Mouse (Mus musculus): ENCODE data around the gene Fastk. TPM values are rescaled to one million over a fixed set of nuclear protein-coding genes. Genes with fewer than 3 reads are reported as not detected.

Fastk gene
- polyA plus RNA-seq, 1 experiment: 291 TPM

GRCm38 (mm10) chr5:24452691-24453233 lies 7.7 kb upstream of the Fastk start:
- 6% methylated on average over 29 of the region's 29 CpGs for WGBS
- TF ChIP-seq POLR2A (IDR thresholded peaks at IDR 0.05; ENCODE audit: low read depth, low read length) (no peak), CTCF (conservative IDR thresholded peaks at IDR 0.05; ENCODE audit: insufficient read depth, insufficient read length, low read depth, low read length) (no peak)
- peaks cover 9% of the 10 kb centered on the region for H3K4me1 ChIP-seq (ENCODE audit: control insufficient read depth, insufficient read depth, low read length)
- no peaks in the 10 kb centered on the region for H3K27me3 ChIP-seq (replicated peaks; ENCODE audit: control insufficient read depth, insufficient read depth, low read length)
- H3K36me3 ChIP-seq (ENCODE audit: control insufficient read depth, insufficient read depth, low read length): no peaks in the 10 kb centered on the region
- no peak for DNase-seq
- H3K27ac ChIP-seq (ENCODE audit: insufficient read depth, low read depth, low read length): no peak overlapping the region
- H3K4me3 ChIP-seq (ENCODE audit: insufficient read depth, low read depth, low read length): peak overlapping the region; percentile 71

- H3K36me3 ChIP-seq (ENCODE audit: control insufficient read depth, insufficient read depth, low read length): no peaks in the 10 kb centered on the region
- under 1% methylated on average over 85 of the region's 85 CpGs for whole genome bisulfite sequencing
- H3K4me1 ChIP-seq (ENCODE audit: control insufficient read depth, insufficient read depth, low read length): peaks cover 10% of the 10 kb centered on the region
- peak; percentile 30 for DNase-seq
- H3K27ac ChIP-seq (ENCODE audit: insufficient read depth, low read depth, low read length): peak within 1 kb of the TSS; percentile 92
- H3K4me3 ChIP-seq (ENCODE audit: insufficient read depth, low read depth, low read length): peak within 1 kb of the TSS; percentile 71
- H3K27me3 ChIP-seq (replicated peaks; ENCODE audit: control insufficient read depth, insufficient read depth, low read length): no peaks in the 10 kb centered on the region
- TF ChIP-seq CTCF (conservative IDR thresholded peaks at IDR 0.05; ENCODE audit: insufficient read depth, insufficient read length, low read depth, low read length): no peak
- TF ChIP-seq POLR2A (IDR thresholded peaks at IDR 0.05; ENCODE audit: low read depth, low read length): no peak
Observed at GRCm38 (mm10) chr5:24452030-24452690, 7.1 kb upstream of the Fastk start, which contains the start of gene Agap3. Gene Agap3 (plus strand): TSS chr5:24452177.

- 4% methylated on average over 66 of the region's 66 CpGs for WGBS
- Histone ChIP-seq H3K27ac (ENCODE audit: insufficient read depth, low read depth, low read length) (peak overlapping the region; percentile 92), H3K27me3 (replicated peaks; ENCODE audit: control insufficient read depth, insufficient read depth, low read length) (no peaks in the 10 kb centered on the region), H3K4me3 (ENCODE audit: insufficient read depth, low read depth, low read length) (peak overlapping the region; percentile 71), H3K36me3 (ENCODE audit: control insufficient read depth, insufficient read depth, low read length) (no peaks in the 10 kb centered on the region), H3K4me1 (ENCODE audit: control insufficient read depth, insufficient read depth, low read length) (peaks cover 13% of the 10 kb centered on the region)
- peak; percentile 88 for DNase-seq
- TF ChIP-seq CTCF (conservative IDR thresholded peaks at IDR 0.05; ENCODE audit: insufficient read depth, insufficient read length, low read depth, low read length) (no peak), POLR2A (IDR thresholded peaks at IDR 0.05; ENCODE audit: low read depth, low read length) (peak; percentile 47)
Observed at GRCm38 (mm10) chr5:24451264-24452029, 6.4 kb upstream of the Fastk start.

GRCm38 (mm10) chr5:24447624-24448298 lies 2.7 kb upstream of the Fastk start, which contains the start of gene Tmub1:
Gene Tmub1 (minus strand): TSS chr5:24447854.
- peaks cover 18% of the 10 kb centered on the region for H3K4me1 ChIP-seq (ENCODE audit: control insufficient read depth, insufficient read depth, low read length)
- TF ChIP-seq POLR2A (IDR thresholded peaks at IDR 0.05; ENCODE audit: low read depth, low read length) (no peak), CTCF (conservative IDR thresholded peaks at IDR 0.05; ENCODE audit: insufficient read depth, insufficient read length, low read depth, low read length) (no peak)
- no peaks in the 10 kb centered on the region for H3K27me3 ChIP-seq (replicated peaks; ENCODE audit: control insufficient read depth, insufficient read depth, low read length)
- DNase-seq: peak; percentile 93
- peak within 1 kb of the TSS; percentile 66 for H3K4me3 ChIP-seq (ENCODE audit: insufficient read depth, low read depth, low read length)
- no peaks in the 10 kb centered on the region for H3K36me3 ChIP-seq (ENCODE audit: control insufficient read depth, insufficient read depth, low read length)
- peak within 1 kb of the TSS; percentile 36 for H3K27ac ChIP-seq (ENCODE audit: insufficient read depth, low read depth, low read length)
- WGBS: 2% methylated on average over 34 of the region's 34 CpGs

- TF ChIP-seq CTCF (conservative IDR thresholded peaks at IDR 0.05; ENCODE audit: insufficient read depth, insufficient read length, low read depth, low read length): no peak
- no peak for DNase-seq
- Histone ChIP-seq H3K36me3 (ENCODE audit: control insufficient read depth, insufficient read depth, low read length) (no peaks in the 10 kb centered on the region), H3K27me3 (replicated peaks; ENCODE audit: control insufficient read depth, insufficient read depth, low read length) (no peaks in the 10 kb centered on the region), H3K4me1 (ENCODE audit: control insufficient read depth, insufficient read depth, low read length) (peaks cover 18% of the 10 kb centered on the region), H3K4me3 (ENCODE audit: insufficient read depth, low read depth, low read length) (no peak overlapping the region), H3K27ac (ENCODE audit: insufficient read depth, low read depth, low read length) (no peak overlapping the region)
- 96% methylated on average over 7 of the region's 7 CpGs for WGBS
Observed at GRCm38 (mm10) chr5:24446630-24447029, 1.5 kb upstream of the Fastk start.

- peak overlapping the region; percentile 86 for H3K27ac ChIP-seq (ENCODE audit: insufficient read depth, low read depth, low read length)
- TF ChIP-seq CTCF (conservative IDR thresholded peaks at IDR 0.05; ENCODE audit: insufficient read depth, insufficient read length, low read depth, low read length) (no peak), POLR2A (IDR thresholded peaks at IDR 0.05; ENCODE audit: low read depth, low read length) (no peak)
- no peaks in the 10 kb centered on the region for H3K36me3 ChIP-seq (ENCODE audit: control insufficient read depth, insufficient read depth, low read length)
- H3K4me1 ChIP-seq (ENCODE audit: control insufficient read depth, insufficient read depth, low read length): peaks cover 18% of the 10 kb centered on the region
- no peaks in the 10 kb centered on the region for H3K27me3 ChIP-seq (replicated peaks; ENCODE audit: control insufficient read depth, insufficient read depth, low read length)
- peak overlapping the region; percentile 96 for H3K4me3 ChIP-seq (ENCODE audit: insufficient read depth, low read depth, low read length)
- WGBS: 63% methylated on average over 20 of the region's 20 CpGs
- no peak for DNase-seq
Observed at GRCm38 (mm10) chr5:24445428-24446080, 467 bp upstream of the Fastk start.

All from kidney, adult 2 months (tissue).